Mouse (Mus musculus): ENCODE results near the gene Adamts6. TPM values are rescaled to one million over a fixed set of nuclear protein-coding genes. Genes with fewer than 3 reads are reported as not detected.
A peak's percentile ranks its signal among the peaks of the same experiment; 100 is the strongest.

Gene Adamts6
- total RNA-seq, 2 experiments from 2014 or later = 3.7 to 4.1 TPM

GRCm38 (mm10) chr13:104453271-104453974 lies 165.8 kb downstream of the Adamts6 start:
- peak; percentile 8 to 69 for DNase-seq (ENCODE audit: low spot score in 2 of 2)

GRCm38 (mm10) chr13:104460287-104460686 lies 172.7 kb downstream of the Adamts6 start:
- DNase-seq (ENCODE audit: low spot score in 2 of 2) = no peak

DNA sequence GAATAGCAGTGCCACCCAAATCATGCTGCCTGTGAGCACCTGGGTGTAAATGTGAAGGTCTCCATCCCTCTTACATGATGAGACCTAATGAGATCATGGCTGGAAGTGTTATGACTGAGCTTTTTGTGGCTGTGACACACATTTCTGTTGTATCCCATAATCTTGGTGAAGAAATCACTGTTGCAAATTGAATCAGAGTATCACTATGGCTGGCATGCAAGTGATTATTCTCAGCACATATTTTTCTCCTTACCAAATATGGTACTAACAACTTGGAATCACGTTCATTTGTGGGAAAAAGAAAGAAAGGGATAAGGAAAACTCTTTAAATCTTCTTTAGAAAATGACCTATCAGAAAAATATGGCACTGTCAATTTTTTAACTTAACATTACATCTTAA lies 180.4 kb downstream of the Adamts6 start:
- DNase-seq (ENCODE audit: low spot score in 2 of 2) = no peak

GRCm38 (mm10) chr13:104476285-104476956 lies 188.8 kb downstream of the Adamts6 start:
- DNase-seq (ENCODE audit: low spot score in 2 of 2) = no peak

GRCm38 (mm10) chr13:104482426-104483089 lies 194.9 kb downstream of the Adamts6 start:
- DNase-seq (ENCODE audit: low spot score in 2 of 2) = no peak

DNA sequence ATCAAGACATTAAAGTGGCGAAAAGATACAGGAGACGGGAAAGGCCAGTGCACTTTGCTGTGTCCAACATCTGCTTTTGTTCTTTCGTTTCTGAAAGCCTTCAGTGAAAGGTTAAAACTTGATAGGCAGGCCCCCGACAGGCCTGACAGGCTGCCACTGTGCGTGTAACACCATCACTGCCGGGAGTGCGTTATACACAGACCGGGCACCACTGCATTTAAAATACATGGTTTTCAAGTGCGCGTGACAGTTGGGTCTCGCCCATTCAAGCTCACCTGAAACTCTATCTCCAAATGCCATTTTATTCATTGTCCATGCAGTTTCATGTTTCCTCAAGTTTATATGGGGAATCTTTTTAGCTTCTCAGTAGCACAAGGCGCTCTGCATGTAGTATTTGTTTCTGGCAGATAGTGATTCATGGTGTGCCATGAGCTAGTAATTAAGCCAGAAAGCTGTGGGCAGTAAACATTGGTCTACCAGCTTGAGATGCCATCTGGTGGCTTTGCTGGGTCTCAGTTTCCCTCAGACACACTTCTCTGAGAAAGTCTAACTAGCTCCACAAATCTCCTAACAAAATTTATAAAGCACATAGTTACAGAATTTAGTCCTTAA lies 195.6 kb downstream of the Adamts6 start:
- DNase-seq (ENCODE audit: low spot score in 2 of 2) = no peak

- no peak for DNase-seq (ENCODE audit: low spot score in 2 of 2)
These were observed 203.6 kb downstream of the Adamts6 start for GRCm38 (mm10) chr13:104491046-104491811.

GRCm38 (mm10) chr13:104493466-104493993 lies 205.9 kb downstream of the Adamts6 start:
- DNase-seq (ENCODE audit: low spot score in 2 of 2) = no peak

DNA sequence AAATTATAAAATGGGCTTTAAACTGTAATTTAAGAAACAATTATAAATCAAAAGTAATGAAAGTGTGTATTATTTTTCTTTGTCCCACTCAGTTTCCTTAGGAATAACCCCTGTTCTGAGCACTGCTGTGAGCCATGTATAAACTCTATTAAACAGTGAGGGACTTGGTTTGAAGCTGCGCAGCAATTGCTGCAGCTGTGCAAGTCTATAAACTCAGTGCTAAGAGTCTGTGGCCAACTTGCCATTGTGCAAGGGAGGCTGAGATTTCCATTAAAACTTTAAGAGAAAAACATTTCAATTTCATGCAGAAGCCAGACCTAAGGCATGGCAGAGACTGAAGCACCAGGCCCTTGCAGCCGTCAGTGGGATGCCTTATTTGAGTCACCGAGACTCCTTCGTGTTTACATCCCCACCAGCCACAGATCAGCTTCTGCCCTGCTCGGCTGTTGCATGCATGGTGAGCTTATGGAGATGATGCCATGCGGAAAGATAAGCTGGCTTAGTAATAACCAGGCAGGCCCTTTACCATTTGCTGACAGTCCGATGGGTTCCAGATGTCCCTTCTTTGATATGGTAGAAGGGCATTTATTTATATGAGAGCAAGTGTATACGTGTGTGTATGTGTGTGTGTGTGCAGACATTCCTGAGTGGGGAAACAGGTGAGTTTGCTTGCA lies 206.7 kb downstream of the Adamts6 start:
- no peak for DNase-seq (ENCODE audit: low spot score in 2 of 2)

DNA sequence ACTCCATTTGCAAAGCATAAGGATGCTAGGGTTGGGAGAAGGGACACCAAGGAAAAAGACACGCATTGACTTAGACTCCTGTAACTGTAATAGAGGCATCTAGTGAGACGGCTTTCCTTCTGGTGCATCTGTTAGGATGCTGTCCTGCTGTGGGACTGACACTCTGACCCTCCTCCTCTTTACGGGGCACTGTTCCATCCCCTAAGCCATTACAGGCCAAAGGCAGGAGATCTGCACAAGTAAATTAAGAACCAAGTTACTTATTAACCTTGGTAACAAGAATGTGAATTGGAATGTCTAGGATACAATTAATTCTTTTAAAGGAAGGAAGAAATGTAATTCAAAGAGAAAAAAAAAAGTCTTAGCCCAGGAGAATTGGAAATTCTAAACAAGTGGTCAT lies 210.0 kb downstream of the Adamts6 start:
- no peak for DNase-seq (ENCODE audit: low spot score in 2 of 2)

- no peak for DNase-seq (ENCODE audit: low spot score in 2 of 2)
These were observed 211.0 kb downstream of the Adamts6 start for GRCm38 (mm10) chr13:104498669-104499068.

DNA sequence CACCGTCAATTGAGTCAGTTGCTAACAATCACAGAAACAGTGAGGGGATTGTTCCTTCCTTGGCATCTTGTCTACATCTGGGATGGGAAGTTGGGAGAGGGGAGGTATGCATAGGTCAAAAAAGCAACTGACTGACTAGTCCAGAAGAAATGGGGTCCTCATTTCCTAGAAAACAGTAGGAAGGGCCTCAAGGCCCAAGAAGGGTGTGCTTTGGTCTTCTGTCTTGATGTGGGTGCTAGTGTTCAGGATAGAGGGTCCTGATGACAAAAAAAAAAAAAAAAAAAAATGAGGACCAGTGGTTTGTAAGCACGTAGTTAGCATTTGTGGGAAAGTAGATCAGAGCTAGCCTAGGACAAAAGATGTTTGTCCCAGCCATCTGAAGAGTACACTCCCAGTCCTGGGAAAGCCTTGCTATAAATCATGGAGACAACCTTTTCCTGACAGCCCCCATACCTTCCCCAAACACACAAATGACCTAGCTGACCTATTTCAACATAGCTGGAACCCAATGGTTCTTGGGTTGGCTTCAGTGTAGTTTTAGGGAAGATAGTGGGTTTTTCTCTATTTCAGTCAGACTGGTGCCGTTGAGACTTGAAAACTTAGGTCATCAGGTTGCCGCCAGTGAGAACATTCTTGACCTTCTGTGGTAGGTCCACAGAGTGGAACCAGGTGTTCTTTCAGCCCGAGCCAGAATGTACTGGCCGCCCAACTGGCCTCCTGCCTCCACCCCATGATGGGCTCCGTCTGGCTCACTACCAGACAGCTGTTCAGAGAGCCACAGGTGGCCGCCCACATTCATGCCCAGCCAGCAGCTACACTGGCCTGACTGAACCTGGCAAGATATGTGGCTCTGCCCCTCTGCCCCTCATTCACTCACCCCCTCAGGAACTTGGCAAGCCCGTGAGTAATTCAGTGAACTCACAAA lies 211.7 kb downstream of the Adamts6 start:
- DNase-seq (ENCODE audit: low spot score in 2 of 2) = no peak

DNA sequence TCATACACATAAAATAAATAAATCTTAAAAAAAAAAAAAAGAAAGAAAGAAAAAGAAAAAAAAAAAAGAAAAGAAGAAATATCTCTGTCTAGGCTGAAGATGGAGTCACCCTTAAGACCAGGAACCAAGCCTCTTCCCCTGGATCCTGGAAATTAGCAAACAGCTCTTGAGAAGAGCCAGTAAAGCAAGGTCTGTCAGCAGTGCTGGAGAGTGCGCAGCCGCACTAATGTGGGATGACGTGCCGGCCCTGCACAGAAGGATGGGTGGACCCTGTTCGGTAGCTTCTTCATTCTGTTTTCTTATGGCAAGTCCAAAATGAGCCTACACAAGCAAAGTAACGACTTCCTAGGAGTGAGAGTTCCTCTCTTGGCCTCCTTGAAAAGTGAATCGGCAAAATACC lies 214.8 kb downstream of the Adamts6 start:
- no peak for DNase-seq (ENCODE audit: low spot score in 2 of 2)

GRCm38 (mm10) chr13:104504043-104504442 lies 216.4 kb downstream of the Adamts6 start:
- no peak for DNase-seq (ENCODE audit: low spot score in 2 of 2)

DNA sequence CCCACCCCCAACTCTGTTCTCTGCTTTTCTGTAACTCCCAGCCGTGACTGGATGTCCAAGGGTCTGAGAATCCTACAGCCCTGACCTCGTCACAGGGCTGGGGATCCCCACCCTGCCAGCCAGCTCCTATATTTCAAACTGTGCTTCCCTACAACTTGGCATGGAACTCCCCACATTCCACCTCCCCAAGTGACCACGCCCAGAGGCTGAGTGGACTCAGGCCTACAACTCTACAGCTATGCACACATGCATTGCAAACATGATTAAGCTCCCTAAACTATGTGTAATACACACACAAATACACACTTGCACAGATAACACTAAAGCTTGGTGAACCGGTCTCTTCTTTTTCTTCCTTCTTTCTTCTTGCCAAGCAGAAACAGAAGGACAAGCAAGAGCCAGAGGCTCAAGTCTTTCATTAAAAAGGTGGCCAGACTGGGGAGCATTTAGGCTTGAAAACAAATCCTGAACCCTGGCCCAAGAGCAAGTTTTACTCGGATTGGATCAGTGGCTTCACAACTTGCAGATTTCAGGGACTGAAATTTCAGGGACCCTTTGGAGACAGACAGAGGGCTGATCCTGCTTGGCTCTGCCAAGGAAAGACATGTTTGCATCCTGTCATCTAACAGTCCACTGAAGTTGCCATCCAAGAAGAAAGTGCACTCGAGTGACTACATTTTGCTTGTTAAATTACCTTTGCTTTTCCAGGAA lies 218.7 kb downstream of the Adamts6 start:
- no peak for DNase-seq (ENCODE audit: low spot score in 2 of 2)

DNA sequence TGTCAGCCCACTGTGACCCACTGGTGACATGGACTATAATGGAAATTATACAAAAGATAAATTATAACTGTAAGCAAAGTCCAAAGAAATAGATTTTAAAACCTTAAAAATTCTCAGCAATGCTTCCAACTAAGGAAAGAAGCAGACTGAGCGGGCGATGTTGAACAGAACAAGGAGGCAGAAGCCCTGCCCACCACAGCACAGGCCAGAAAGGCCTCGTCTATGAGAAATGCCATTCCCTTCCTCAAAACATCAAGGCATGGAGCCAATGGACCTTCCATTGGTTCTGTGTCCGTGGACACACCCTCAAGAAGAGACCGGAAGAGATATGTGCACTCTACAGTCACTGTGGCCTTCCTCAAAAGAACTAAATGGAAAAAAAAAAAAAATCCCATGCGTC lies 220.0 kb downstream of the Adamts6 start:
- no peak for DNase-seq (ENCODE audit: low spot score in 2 of 2)

- DNase-seq (ENCODE audit: low spot score in 2 of 2) = peak; percentile 48 to 58
These were observed 222.2 kb downstream of the Adamts6 start for GRCm38 (mm10) chr13:104509561-104510493.
